Mouse (Mus musculus) E14TG2a.4 (cell line): ENCODE results near the gene Clybl.
A peak's percentile ranks its signal among the peaks of the same experiment; 100 is the strongest.

Experiments used
- H3K27me3 ChIP-seq: 2 replicates; pipeline ENCODE4 v1.6.1; 2014; ENCODE audit warnings: low read length, control low read depth; ENCODE audit not compliant: insufficient read depth
- H3K36me3 ChIP-seq: 2 replicates; pipeline ENCODE4 v1.6.1; 2014; ENCODE audit warnings: low read length, control low read depth; ENCODE audit not compliant: insufficient read depth
- H3K4me1 ChIP-seq: replicated peaks from 2 replicates; pipeline ENCODE4 v1.6.1; 2014; ENCODE audit warnings: low read depth, low read length, control low read depth
- H3K4me3 ChIP-seq: replicated peaks from 2 replicates; pipeline ENCODE4 v1.5.1; 2014; ENCODE audit warnings: mild to moderate bottlenecking, low read length
- H3K9me3 ChIP-seq: 2 replicates; pipeline ENCODE4 v1.6.1; 2014; ENCODE audit warnings: low read length, control low read depth
- CTCF ChIP-seq: conservative IDR thresholded peaks from 2 replicates; pipeline ENCODE4 v1.5.1; 2014; ENCODE audit warnings: low read length
- NANOG ChIP-seq: IDR thresholded peaks from 2 replicates; pipeline ENCODE4 v1.6.1; 2014; ENCODE audit warnings: borderline replicate concordance, low read length, mixed read lengths
- POU5F1 ChIP-seq: IDR thresholded peaks from 2 replicates; pipeline ENCODE4 v1.6.1; 2014; ENCODE audit warnings: low read length, borderline replicate concordance

Clybl gene

DNA sequence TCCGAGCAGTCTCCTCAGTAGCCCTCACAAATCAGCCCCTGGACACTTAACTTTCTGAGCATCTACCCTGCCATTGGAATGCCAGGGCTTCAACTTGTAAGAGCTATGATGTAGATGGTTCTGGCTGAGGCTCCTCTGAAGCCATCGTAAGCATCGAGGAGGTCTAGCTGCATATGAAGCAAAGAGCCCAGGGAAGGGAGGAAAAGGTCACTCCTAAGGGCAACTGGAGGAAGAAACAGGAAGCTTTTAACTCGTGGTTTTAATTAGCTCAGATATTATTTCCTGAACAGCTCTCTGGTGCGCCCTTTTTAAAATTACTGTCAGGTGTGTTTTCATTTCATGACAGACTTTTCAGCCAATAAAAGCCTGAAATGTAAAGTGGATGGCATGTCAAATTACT, 190.5 kb downstream of the Clybl start:
- H3K4me1 ChIP-seq, result peaks cover 59% of the 10 kb centered on the region
- no peaks in the 10 kb centered on the region for H3K36me3 ChIP-seq
- no peak overlapping the region for H3K4me3 ChIP-seq
- H3K27me3 ChIP-seq, result 0 out of 2 replicates have a peak, but pooled peaks cover 3% of the 10 kb centered on the region
- H3K9me3 ChIP-seq, result no peaks in the 10 kb centered on the region
- TF ChIP-seq CTCF (no peak), POU5F1 (no peak), NANOG (no peak)

DNA sequence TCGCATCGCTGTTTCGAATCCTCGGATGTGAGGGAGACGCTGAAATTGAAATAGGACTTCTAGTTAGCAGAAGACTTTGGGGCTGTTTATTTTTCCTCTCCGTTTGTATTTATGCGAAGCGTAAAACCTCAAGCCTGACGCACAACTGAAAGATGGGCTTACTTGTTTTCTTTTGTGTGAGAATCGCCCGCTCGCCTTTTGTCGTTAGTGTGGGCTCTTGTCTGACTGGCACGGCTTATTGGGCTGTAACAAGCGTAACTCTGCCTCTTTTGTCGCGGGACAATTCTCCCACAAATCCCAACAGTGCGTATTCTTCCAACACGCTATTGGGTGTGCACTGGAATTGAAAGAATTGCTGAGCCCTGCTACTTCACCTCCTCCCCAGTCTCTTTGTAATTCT, 192.0 kb downstream of the Clybl start:
- 0 out of 2 replicates have a peak overlapping the region, but pooled peaks have one; percentile 20 for H3K4me3 ChIP-seq
- no peak for TF ChIP-seq CTCF
- TF ChIP-seq POU5F1, result no peak
- TF ChIP-seq NANOG, result no peak
- H3K36me3 ChIP-seq, result no peaks in the 10 kb centered on the region
- H3K9me3 ChIP-seq, result no peaks in the 10 kb centered on the region
- 0 out of 2 replicates have a peak, but pooled peaks cover 3% of the 10 kb centered on the region for H3K27me3 ChIP-seq
- peaks cover 58% of the 10 kb centered on the region for H3K4me1 ChIP-seq

DNA sequence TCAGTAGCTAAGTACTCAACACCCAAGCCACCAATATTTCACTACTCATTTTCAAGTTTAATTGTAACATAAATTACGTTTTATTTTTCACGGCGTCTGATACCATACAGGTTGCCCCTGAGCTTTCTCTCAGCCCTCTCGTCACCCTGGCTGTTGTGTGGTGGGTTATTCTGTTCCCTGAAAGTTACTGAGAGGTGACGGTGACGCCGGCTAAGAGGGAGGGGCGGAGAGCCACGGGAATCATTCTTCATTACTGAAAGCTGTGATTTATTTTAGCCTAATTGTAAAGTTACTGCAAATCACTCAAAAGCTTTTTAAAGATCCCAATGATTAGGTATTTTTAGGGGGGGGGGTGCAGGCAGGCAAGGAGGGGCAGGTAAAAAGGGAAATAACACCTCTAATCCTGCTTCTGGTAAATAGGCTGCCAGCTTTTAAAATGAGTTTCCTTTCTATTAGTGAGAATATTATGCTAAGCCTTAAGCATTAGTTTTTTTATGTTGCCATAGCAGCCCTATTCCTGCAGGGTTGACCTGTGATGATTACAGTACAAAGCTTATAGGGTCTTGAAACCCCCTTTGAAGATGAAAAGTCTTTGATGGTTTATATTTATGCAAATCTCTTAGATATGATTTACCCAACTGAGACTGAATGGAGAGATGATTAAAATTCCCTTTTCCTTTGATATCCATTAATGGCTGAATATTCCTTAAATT, 192.9 kb downstream of the Clybl start:
- no peaks in the 10 kb centered on the region for H3K9me3 ChIP-seq
- H3K36me3 ChIP-seq, result no peaks in the 10 kb centered on the region
- TF ChIP-seq POU5F1, result no peak
- TF ChIP-seq CTCF, result no peak
- no peak for TF ChIP-seq NANOG
- H3K4me3 ChIP-seq, result no peak overlapping the region
- H3K27me3 ChIP-seq, result no peaks in the 10 kb centered on the region
- peaks cover 65% of the 10 kb centered on the region for H3K4me1 ChIP-seq

DNA sequence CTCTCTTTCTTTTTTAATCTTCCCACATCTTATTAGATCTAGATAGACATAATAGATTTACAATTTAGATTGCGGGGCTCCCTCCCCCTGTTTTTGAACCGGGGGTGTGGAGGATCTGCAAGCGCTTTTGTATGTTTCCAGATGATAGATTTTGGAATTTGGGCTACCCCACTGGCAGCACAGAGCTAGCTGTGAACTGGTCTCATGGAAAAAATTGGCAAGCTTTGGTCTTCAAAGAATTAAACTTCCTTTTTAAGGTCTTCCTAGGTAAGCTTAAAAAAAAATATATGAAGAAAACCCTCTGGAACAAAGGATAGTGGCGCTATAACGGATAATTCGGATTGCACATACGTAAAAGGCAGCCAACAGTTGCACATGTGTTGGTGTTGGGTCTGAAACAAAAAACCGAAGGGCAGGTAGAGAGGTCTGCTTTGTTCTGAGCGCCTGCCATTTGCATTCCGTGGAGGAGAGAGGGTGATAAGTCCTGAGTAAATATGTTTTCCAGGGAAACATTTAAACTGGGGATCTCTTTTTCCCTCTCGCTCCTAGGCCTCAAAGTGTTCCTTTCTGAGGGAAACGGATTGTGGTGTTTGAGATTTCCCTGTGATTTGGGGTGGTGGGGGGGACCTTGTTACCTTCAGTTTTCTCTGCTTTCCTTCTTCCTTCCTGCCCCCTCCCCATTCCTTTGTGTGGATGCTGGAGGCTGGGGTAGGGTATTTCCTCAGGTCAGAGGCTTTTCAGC, 193.7 kb downstream of the Clybl start:
- no peaks in the 10 kb centered on the region for H3K9me3 ChIP-seq
- no peak for TF ChIP-seq POU5F1
- no peak for TF ChIP-seq CTCF
- TF ChIP-seq NANOG, result no peak
- H3K4me1 ChIP-seq, result peaks cover 65% of the 10 kb centered on the region
- H3K27me3 ChIP-seq, result no peaks in the 10 kb centered on the region
- H3K36me3 ChIP-seq, result no peaks in the 10 kb centered on the region
- H3K4me3 ChIP-seq, result 0 out of 2 replicates have a peak overlapping the region, but pooled peaks have one; percentile 37

DNA sequence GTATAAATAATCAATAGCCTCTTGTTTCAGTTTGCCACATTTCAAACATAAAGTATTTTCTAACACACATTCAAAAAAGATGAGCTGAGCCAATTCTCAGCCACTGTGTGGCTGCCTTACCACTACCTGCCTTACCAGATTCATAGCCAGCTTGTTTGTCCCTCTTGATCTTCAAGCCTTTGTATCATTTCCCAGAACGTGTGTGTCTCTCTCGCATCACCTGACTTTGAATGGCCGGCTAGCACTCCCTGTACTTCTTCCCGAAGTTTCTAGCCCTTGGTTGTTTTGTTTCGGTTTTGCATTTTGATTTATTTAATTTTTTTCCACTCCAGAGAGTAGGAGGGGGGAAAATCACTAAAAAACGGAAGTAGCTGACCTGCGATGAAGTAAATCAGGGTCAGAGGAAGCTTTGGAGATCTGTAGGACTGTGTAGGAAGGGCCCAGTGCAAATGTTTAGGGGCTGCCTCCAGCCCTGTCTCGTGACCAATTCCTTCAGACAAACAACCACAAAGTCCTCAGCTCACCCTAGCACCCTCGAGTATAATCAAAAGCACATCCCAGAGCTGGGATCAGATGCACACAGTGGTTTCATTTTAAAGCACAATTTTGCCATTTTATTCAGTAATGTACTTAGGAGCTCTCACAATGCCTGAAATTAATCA, 195.1 kb downstream of the Clybl start:
- TF ChIP-seq NANOG (no peak), CTCF (no peak), POU5F1 (no peak)
- Histone ChIP-seq H3K36me3 (no peaks in the 10 kb centered on the region), H3K4me1 (peaks cover 62% of the 10 kb centered on the region), H3K4me3 (no peak overlapping the region), H3K9me3 (no peaks in the 10 kb centered on the region), H3K27me3 (no peaks in the 10 kb centered on the region)

DNA sequence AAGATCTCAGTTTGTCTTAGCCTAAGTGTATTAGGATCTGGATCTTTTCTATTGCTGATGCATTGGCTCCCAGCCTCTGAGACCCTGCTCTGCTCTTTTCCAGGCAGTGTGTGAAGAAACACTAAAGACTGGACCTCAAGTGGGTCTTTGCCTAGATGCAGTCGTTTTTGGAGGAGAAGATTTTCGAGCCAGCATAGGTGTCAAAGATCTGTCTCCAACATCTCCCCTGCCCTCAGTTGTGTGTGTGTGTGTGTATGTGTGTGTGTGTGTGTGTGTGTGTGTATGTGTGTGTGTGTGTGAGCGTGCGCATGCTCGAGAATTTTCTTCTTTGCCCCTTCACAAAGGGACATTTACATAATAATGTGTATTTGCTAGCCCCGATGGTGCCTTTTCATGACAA, 196.2 kb downstream of the Clybl start:
- no peaks in the 10 kb centered on the region for H3K36me3 ChIP-seq
- TF ChIP-seq POU5F1 (no peak), CTCF (no peak), NANOG (no peak)
- H3K4me1 ChIP-seq, result peaks cover 55% of the 10 kb centered on the region
- H3K9me3 ChIP-seq, result no peaks in the 10 kb centered on the region
- no peaks in the 10 kb centered on the region for H3K27me3 ChIP-seq
- H3K4me3 ChIP-seq, result no peak overlapping the region

DNA sequence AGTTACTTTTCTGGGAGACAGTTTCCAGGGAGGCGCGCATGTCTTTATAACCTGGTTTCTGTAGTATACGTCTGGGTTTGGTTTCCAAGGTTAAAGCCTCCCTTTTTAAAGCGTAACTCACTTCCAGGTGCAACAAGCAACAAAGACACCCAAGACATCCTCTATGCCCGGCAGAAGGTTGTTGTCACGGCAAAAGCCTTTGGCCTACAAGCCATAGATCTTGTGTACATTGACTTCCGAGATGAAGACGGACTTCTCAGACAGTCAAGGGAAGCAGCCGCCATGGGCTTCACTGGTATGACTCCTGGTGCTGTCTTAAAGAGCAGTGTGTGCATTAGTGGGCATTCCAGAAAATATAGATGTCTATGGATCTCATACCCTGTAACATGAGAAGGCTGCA, 197.6 kb downstream of the Clybl start:
- H3K36me3 ChIP-seq, result no peaks in the 10 kb centered on the region
- H3K27me3 ChIP-seq, result no peaks in the 10 kb centered on the region
- TF ChIP-seq NANOG, result no peak
- TF ChIP-seq CTCF, result no peak
- TF ChIP-seq POU5F1, result no peak
- peaks cover 44% of the 10 kb centered on the region for H3K4me1 ChIP-seq
- no peak overlapping the region for H3K4me3 ChIP-seq
- no peaks in the 10 kb centered on the region for H3K9me3 ChIP-seq

DNA sequence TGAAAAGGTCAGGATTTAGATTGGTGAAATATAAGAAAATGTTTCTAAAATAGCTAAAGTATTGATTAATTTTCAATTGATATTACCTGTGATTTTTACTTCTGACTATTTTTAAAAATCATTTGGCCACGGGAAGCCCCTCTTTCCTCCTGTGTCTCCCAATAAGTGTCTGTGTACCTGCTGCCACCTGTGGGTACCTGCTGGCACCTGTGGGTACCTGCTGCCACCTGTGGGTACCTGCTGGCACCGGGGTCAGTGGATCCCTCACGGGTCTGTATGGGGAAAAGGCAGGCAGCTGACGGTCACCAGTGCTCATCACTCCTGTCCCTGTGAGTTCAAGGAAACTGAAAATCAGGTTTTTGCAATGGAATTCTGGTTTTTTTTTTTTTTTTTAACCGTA, 198.5 kb downstream of the Clybl start:
- no peaks in the 10 kb centered on the region for H3K27me3 ChIP-seq
- H3K36me3 ChIP-seq, result no peaks in the 10 kb centered on the region
- peaks cover 35% of the 10 kb centered on the region for H3K4me1 ChIP-seq
- H3K9me3 ChIP-seq, result no peaks in the 10 kb centered on the region
- no peak overlapping the region for H3K4me3 ChIP-seq
- TF ChIP-seq POU5F1 (no peak), CTCF (no peak), NANOG (no peak)
